Comparison of ENCODE assay signal across 13 mouse cellular contexts in the genomic region with DNA sequence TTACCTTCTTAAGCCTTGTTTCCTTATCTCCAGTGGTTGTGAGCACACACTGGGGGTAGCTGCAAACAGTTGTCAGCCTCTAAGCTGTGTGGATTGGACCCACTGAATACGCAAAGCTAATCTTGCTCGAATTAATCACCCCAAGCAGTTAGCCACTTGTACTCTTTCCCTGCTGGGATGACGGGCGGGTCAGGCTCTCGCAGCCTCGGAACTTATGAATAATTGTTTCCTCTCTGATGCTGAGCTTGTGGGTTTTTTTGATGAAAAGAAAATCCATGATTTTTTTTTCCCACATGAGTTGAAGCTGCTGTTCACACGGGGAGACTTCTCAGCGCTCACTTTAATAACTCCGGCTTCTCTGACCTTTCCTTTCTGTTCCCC.
DNase-seq lines count a peak whose midpoint lies in the region; ATAC-seq and TF ChIP-seq lines count a peak whose summit lies in the region.
"Had no signal": no experiment of that assay in that cellular context is flagged by ENCODE, and none has a peak within 500 bp of the region (broad histone marks: within the 10 kb centered on the region; RNA-seq: fewer than 3 reads in every experiment).

No protein-coding gene starts in this region.

- peaks cover 6% of the 10 kb centered on the region; the same call in 1 of the 2 replicates for H3K4me1 ChIP-seq in kidney, postnatal 0 days (replicated peaks; ENCODE audit: insufficient read depth, low read length)
- peaks cover 8% of the 10 kb centered on the region for H3K4me1 ChIP-seq in kidney, embryonic 15.5 days
- H3K4me1 ChIP-seq in midbrain, embryonic 14.5 days (ENCODE audit: control insufficient read depth, insufficient read depth, low read length) = peaks cover 20% of the 10 kb centered on the region

- intact Hi-C loops in heart, postnatal 14 days (cut with DNase I) = no loop called here

- no peak overlapping the region for H3K27ac ChIP-seq in kidney, postnatal 0 days
- H3K27ac ChIP-seq in kidney, embryonic 15.5 days = no peak overlapping the region
- H3K27ac ChIP-seq in midbrain, embryonic 14.5 days (replicated peaks; ENCODE audit: low read depth, low read length) = peak overlapping the region; percentile 41; the same call in 1 of the 2 replicates
- H3K27ac ChIP-seq: heart, embryonic 13.5 days had no signal

- no peak for ATAC-seq in kidney, postnatal 0 days (replicated peaks; ENCODE audit: low FRiP score, low read depth)
- no peak for ATAC-seq in kidney, embryonic 15.5 days (replicated peaks; ENCODE audit: low FRiP score)
- no peak for ATAC-seq in midbrain, embryonic 14.5 days (ENCODE audit: low FRiP score, low TSS enrichment)
- ATAC-seq: CD4-positive, CD25-positive, alpha-beta regulatory T cell, adult 4 months had no signal

- H3K9ac ChIP-seq in kidney, postnatal 0 days (ENCODE audit: low read depth, low read length) = no peak overlapping the region
- H3K9ac ChIP-seq in kidney, embryonic 15.5 days = no peak overlapping the region
- H3K9ac ChIP-seq in midbrain, embryonic 14.5 days (replicated peaks; ENCODE audit: low read length) = no peak overlapping the region
- H3K9ac ChIP-seq: heart, embryonic 13.5 days; hindbrain, embryonic 12.5 days had no signal

- peak overlapping the region; percentile 13; the same call in 1 of the 2 replicates for H3K4me2 ChIP-seq in kidney, postnatal 0 days (ENCODE audit: low read length)
- H3K4me2 ChIP-seq in kidney, embryonic 15.5 days = no peak overlapping the region
- peak overlapping the region; percentile 32 for H3K4me2 ChIP-seq in midbrain, embryonic 14.5 days (ENCODE audit: low read length)
- H3K4me2 ChIP-seq: heart, embryonic 13.5 days; hindbrain, embryonic 12.5 days; liver, embryonic 11.5 days had no signal

- DNase-seq in kidney, postnatal 0 days (ENCODE audit: low spot score) = peak; percentile 60
- DNase-seq in 3134 (ENCODE audit: extremely low read depth, insufficient read length, low spot score) (peak; percentile 20), adipocyte (ENCODE audit: low spot score) (no peak)
- peak; percentile 67 for DNase-seq in fibroblast of lung, adult 2 months (ENCODE audit: low read depth)
- DNase-seq in midbrain, embryonic 14.5 days = peak; percentile 42
- no peak for DNase-seq in heart, postnatal 14 days
- DNase-seq: cerebellum, adult 2 months; gastrocnemius, postnatal 36 days had no signal

- H3K9me3 ChIP-seq in kidney, postnatal 0 days (replicated peaks; ENCODE audit: low read length) = no peaks in the 10 kb centered on the region
- no peaks in the 10 kb centered on the region for H3K9me3 ChIP-seq in kidney, embryonic 15.5 days (replicated peaks)
- no peaks in the 10 kb centered on the region for H3K9me3 ChIP-seq in midbrain, embryonic 14.5 days (ENCODE audit: control insufficient read depth, low read length)
- H3K9me3 ChIP-seq: heart, embryonic 13.5 days; hindbrain, embryonic 12.5 days had no signal

- WGBS in kidney, postnatal 0 days = 46% methylated on average over 9 of the region's 9 CpGs
- WGBS in kidney, embryonic 15.5 days = 43% methylated on average over 9 of the region's 9 CpGs
- WGBS in midbrain, embryonic 14.5 days = 14% methylated on average over 9 of the region's 9 CpGs

- H3K4me3 ChIP-seq in kidney, postnatal 0 days (replicated peaks; ENCODE audit: low read depth, low read length) = no peak overlapping the region
- no peak overlapping the region for H3K4me3 ChIP-seq in kidney, embryonic 15.5 days (replicated peaks)
- no peak overlapping the region for H3K4me3 ChIP-seq in midbrain, embryonic 14.5 days (replicated peaks; ENCODE audit: low read depth, low read length)
- H3K4me3 ChIP-seq: heart, embryonic 13.5 days; hindbrain, embryonic 12.5 days had no signal

- TF ChIP-seq CTCF in kidney, postnatal 0 days (IDR thresholded peaks at IDR 0.05; ENCODE audit: low read depth) = no peak

- no peaks in the 10 kb centered on the region for H3K27me3 ChIP-seq in kidney, postnatal 0 days (ENCODE audit: insufficient read depth, low read length)
- H3K27me3 ChIP-seq in kidney, embryonic 15.5 days = peaks cover 7% of the 10 kb centered on the region; the same call in 1 of the 2 replicates
- no peaks in the 10 kb centered on the region for H3K27me3 ChIP-seq in midbrain, embryonic 14.5 days (ENCODE audit: control insufficient read depth, insufficient read depth, low read length)
- H3K27me3 ChIP-seq: hindbrain, embryonic 12.5 days had no signal

- H3K36me3 ChIP-seq in kidney, postnatal 0 days (ENCODE audit: insufficient read depth, low read length) = no peaks in the 10 kb centered on the region
- H3K36me3 ChIP-seq in kidney, embryonic 15.5 days = no peaks in the 10 kb centered on the region
- H3K36me3 ChIP-seq in midbrain, embryonic 14.5 days (ENCODE audit: control insufficient read depth, insufficient read depth, low read length) = no peaks in the 10 kb centered on the region
- H3K36me3 ChIP-seq: heart, embryonic 13.5 days; hindbrain, embryonic 12.5 days had no signal

Comparison
In these comparisons a context has a peak if more than half of its experiments do, and no peak if none do; other contexts are left out.
1. DNase-seq: peak in kidney, postnatal 0 days (single experiment), 3134 (single experiment), fibroblast of lung, adult 2 months (single experiment) and midbrain, embryonic 14.5 days (single experiment); none in adipocyte (single experiment) and heart, postnatal 14 days (0 of 2).